Comparison of ENCODE assay signal across 9 mouse cellular contexts in genomic region chr9:72628591-72628990, GRCm38 (mm10). TPM values are rescaled to one million over a fixed set of nuclear protein-coding genes. Genes with fewer than 3 reads are reported as not detected.
DNase-seq lines count a peak whose midpoint lies in the region; ATAC-seq and TF ChIP-seq lines count a peak whose summit lies in the region.
"Had no signal": no experiment of that assay in that cellular context is flagged by ENCODE, and none has a peak within 500 bp of the region (broad histone marks: within the 10 kb centered on the region; RNA-seq: fewer than 3 reads in every experiment).

No protein-coding gene starts in this region.

- TF ChIP-seq CTCF in lung, embryonic 14.5 days (IDR thresholded peaks at IDR 0.05; ENCODE audit: low read depth), result no peak
- TF ChIP-seq CTCF in lung, adult 2 months (IDR thresholded peaks at IDR 0.05; ENCODE audit: insufficient read depth, low read length), result no peak

- TF ChIP-seq POLR2A in lung, adult 2 months (IDR thresholded peaks at IDR 0.05; ENCODE audit: borderline replicate concordance, extremely low read depth, low read depth, low read length), result no peak

- intact Hi-C loops in heart, postnatal 10 days (cut with DNase I), result no loop called here

- DNase-seq in adrenal gland, postnatal 14 days, result peak; percentile 65
- no peak for DNase-seq in adrenal gland, postnatal 25 days
- DNase-seq in lung, embryonic 14.5 days, result peak; percentile 88
- DNase-seq in lung, adult 2 months, result no peak
- peak; percentile 84 to 86 for DNase-seq in heart, postnatal 10 days
- no peak for DNase-seq in cerebellum, postnatal 36 days
- DNase-seq in urinary bladder, postnatal 14 days (ENCODE audit: low spot score), result no peak

- H3K4me1 ChIP-seq in lung, embryonic 14.5 days (ENCODE audit: insufficient read depth), result peaks cover 12% of the 10 kb centered on the region
- peaks cover 4% of the 10 kb centered on the region; the same call in 1 of the 2 replicates for H3K4me1 ChIP-seq in lung, adult 2 months (ENCODE audit: control insufficient read depth, insufficient read depth, low read length)
- H3K4me1 ChIP-seq: liver, embryonic 15.5 days had no signal

- peak overlapping the region; percentile 26; the same call in 1 of the 2 replicates for H3K27ac ChIP-seq in lung, embryonic 14.5 days (ENCODE audit: low read depth)
- H3K27ac ChIP-seq: liver, embryonic 15.5 days had no signal

- H3K36me3 ChIP-seq in lung, embryonic 14.5 days (ENCODE audit: insufficient read depth), result no peaks in the 10 kb centered on the region
- H3K36me3 ChIP-seq: liver, embryonic 15.5 days had no signal

- 7% methylated on average over 2 of the region's 2 CpGs for WGBS in lung, embryonic 14.5 days
- 0% methylated on average over 2 of the region's 2 CpGs for WGBS in lung, adult 2 months

- no peak overlapping the region for H3K9ac ChIP-seq in lung, embryonic 14.5 days
- H3K9ac ChIP-seq: liver, embryonic 15.5 days had no signal

- no peaks in the 10 kb centered on the region for H3K27me3 ChIP-seq in lung, embryonic 14.5 days (ENCODE audit: insufficient read depth, low read length)
- H3K27me3 ChIP-seq: liver, embryonic 15.5 days had no signal

- no peak overlapping the region for H3K4me3 ChIP-seq in lung, embryonic 14.5 days (ENCODE audit: low read depth, low read length)
- H3K4me3 ChIP-seq in lung, adult 2 months (replicated peaks; ENCODE audit: extremely low read depth, low read depth, low read length), result no peak overlapping the region
- H3K4me3 ChIP-seq: liver, embryonic 15.5 days had no signal

- peak; percentile 69; the same call in 1 of the 2 replicates for ATAC-seq in lung, embryonic 14.5 days (ENCODE audit: insufficient read depth)
- ATAC-seq in megakaryocyte-erythroid progenitor cell, adult 5-6 weeks (replicated peaks; ENCODE audit: low FRiP score, low TSS enrichment, poor library complexity, severe bottlenecking), result 0 out of 2 replicates have a peak, but pooled peaks have one; percentile 47

- no peak overlapping the region for H3K4me2 ChIP-seq in lung, embryonic 14.5 days
- H3K4me2 ChIP-seq: liver, embryonic 15.5 days had no signal

- no peaks in the 10 kb centered on the region for H3K9me3 ChIP-seq in lung, embryonic 14.5 days (ENCODE audit: low read depth, low read length)
- H3K9me3 ChIP-seq: liver, embryonic 15.5 days had no signal

RNA-seq across cellular contexts. Expression of gene Nedd4, which starts 33.6 kb away (rescaled TPM):
- 490 and 493 TPM in 2 replicates for total RNA-seq in adrenal gland, postnatal 14 days (2021)
- total RNA-seq in adrenal gland, postnatal 25 days (2021), result 418 and 467 TPM in 2 replicates
- 802 and 805 TPM in 2 replicates for polyA plus RNA-seq in lung, embryonic 14.5 days (2014; fragmentation: Nextera tagmentation; extraction: Ambion mirVana)
- polyA plus RNA-seq in lung, adult 2 months (2012; rRNA removed), result 98.5 and 165 TPM in 2 replicates
- total RNA-seq in heart, postnatal 10 days (2021), result 100 to 1,000 TPM; 490 to 566 TPM
- 212 and 300 TPM in 2 replicates for total RNA-seq in megakaryocyte-erythroid progenitor cell, adult 5-6 weeks (2014; fragmentation: Nextera tagmentation)
- total RNA-seq in megakaryocyte-erythroid progenitor cell, adult 5-6 weeks (2017), result 341 and 350 TPM in 2 replicates

Comparison
In these comparisons a context has a peak if more than half of its experiments do, and no peak if none do; other contexts are left out.
1. DNase-seq: peak in adrenal gland, postnatal 14 days (single experiment), lung, embryonic 14.5 days (single experiment) and heart, postnatal 10 days (2 of 2); none in adrenal gland, postnatal 25 days (single experiment), lung, adult 2 months (single experiment), cerebellum, postnatal 36 days (0 of 2) and urinary bladder, postnatal 14 days (single experiment).